Mouse (Mus musculus): ENCODE measurements around the gene Spata2.

Gene Spata2

GRCm38 (mm10) chr2:167508569-167508968 lies 15.9 kb upstream of the Spata2 start:
- DNase-seq = no peak

GRCm38 (mm10) chr2:167507719-167508385 lies 15.2 kb upstream of the Spata2 start:
- no peak for DNase-seq

DNA sequence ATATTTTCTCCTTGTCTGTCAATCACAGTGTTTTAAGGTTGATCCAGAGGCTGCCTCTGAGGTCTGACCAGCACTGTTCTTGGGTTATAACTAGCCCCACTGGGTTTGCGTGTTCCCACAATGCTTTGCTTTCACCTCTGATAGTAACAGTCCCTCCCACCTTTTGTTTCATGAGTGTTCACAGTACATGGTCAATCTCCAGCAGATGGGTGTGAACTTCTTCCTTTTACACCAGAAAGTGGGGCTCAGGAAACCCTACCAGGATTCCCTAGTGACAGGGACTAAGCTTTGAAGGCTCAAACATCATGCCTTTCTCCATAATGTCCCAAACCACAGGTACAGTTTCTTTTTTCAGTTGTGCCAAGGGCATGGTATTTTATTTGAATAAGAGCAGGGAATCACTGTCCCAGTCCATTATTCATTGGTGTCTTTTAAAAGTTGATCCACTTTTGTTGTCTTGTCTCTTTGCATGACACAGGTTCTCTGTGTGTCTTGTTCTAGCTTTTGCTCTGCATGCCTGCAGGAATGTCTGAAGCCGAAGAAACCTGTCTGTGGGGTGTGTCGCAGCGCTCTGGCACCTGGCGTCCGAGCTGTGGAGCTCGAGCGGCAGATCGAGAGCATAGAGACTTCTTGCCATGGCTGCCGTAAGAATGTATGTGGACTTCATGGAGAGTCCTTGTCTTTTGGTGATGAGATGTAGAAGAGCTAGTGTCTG lies 14.0 kb upstream of the Spata2 start:
- no peak for DNase-seq

DNA sequence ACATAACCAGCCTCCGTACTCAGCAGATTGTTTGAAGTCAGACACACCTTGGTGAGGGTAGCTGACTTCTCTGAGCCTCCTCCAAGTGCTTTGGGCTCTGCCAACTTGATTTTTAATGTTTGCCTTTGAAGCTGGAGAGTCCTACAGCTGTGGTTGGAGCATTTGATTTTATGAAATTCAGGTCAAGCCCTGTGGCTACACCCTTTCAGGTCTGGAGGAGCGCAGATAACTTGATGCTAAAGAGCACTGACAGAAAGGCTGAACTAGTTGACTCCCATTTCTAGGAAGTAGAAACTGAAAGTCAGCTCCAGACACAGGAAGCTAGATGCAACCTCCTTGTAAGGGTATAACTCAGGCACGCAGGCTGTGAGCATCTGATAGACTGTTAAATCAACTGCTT lies 12.4 kb upstream of the Spata2 start:
- DNase-seq = no peak

DNA sequence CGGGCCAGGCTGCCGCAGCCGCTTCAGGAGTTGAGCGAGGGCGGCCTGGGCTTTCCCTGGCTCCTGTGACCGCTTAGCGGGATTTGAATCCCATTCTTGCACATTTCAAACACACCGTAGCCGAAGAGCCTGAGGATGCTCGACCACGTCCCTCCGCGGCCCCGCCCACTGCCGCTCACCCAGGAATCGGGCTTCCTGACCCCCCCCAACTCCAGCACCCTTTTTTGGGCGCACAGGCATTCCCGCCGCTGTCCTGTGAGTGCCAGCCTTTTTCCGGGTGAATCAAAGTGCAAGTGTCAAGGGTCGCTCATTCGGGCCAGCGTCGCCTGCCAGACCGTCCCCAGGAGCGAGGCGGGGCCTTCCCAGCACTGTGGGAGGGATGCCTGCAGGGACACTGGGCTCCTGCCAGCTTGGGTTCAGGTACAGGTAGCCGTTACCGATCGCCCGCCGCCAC lies 11.2 kb upstream of the Spata2 start:
- peak; percentile 68 to 70 for DNase-seq

DNA sequence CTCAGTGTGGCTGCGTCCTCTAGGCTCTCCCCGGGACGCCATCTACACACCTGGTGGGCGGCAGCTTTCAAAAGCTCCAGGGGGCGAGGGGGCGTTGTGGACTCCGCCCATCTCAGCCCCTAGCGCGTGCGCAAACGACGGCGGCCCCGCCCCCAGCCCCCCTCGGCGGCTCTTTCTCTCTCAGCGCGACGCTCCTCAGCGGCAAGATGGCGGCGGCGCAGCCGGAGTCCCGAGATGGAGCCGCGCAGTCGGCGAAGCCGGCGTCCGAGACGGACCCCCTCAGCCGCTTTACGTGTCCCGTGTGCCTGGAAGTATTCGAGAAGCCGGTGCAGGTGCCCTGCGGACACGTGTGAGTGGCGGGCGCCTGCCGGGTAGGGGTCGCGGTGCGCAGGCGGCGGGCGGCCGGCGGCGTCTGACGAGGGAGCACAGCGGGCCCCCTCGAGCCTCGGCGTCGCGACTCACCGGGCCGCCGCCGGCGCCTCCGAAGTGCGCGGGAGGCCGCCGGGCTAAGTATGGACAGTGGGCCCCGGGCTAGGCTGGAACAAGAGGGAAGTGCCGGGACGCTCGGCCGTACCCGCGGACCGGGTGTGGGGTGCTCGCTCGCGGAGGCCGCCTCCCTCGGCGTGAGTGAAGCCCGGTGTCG lies 10.7 kb upstream of the Spata2 start:
- DNase-seq = peak; percentile 97

DNA sequence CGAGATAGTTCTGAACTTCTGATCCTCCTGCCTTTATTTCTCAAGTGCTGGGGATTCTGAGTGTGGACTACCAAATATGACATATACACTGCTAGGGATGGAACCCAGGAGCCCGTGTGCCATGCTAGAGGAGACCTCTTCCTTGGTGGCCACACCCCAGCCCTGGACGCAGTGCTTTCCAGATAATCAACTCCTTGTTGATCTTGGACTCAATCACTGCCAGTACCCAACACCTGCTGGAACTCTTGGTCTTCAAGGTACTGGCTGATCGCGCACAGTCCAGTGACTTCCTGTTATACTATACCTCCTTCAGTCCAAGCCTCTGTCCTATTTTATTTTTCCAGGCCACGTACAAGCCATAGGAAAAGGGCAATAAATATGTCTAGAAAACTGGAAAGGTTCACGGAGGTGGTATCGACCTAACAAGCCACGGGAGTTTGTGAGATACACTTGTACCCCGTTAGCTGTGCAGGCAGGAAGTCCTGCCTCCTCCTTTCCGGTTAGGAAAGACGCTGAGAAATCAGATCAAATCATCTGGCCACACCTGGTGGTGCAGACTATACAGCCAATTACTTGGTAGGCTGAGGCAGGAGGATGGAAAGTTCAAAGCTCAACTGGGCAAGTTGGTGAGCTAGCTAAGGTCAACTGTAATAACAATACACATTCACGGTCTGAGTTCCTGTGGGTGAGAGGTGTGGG lies 10.0 kb upstream of the Spata2 start:
- DNase-seq = no peak

DNA sequence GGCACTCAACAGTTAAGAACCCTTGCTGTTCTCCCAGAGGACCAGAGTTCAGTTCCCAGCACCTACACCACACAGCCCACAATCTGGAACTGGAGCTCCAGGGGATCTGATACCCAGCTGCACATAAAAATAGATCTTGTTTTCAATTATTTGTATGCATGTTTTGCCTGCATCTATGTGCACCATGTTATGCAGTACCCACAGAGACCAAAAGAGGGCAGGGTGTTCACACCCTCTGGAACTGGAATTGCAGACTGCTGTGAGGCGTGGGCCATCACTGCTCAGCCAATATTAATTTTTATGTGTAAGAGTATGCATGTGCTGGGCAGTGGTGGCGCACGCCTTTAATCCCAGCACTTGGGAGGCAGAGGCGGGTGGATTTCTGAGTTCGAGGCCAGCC lies 4.6 kb upstream of the Spata2 start:
- DNase-seq = peak; percentile 60 to 67

GRCm38 (mm10) chr2:167496437-167496836 lies 3.8 kb upstream of the Spata2 start:
- DNase-seq = no peak

- DNase-seq = peak; percentile 66 to 79
These were observed 654 bp downstream of the Spata2 start, which contains the start of gene Rnf114 for GRCm38 (mm10) chr2:167491757-167492708. Rnf114 (plus strand) TSS chr2:167492645.

DNA sequence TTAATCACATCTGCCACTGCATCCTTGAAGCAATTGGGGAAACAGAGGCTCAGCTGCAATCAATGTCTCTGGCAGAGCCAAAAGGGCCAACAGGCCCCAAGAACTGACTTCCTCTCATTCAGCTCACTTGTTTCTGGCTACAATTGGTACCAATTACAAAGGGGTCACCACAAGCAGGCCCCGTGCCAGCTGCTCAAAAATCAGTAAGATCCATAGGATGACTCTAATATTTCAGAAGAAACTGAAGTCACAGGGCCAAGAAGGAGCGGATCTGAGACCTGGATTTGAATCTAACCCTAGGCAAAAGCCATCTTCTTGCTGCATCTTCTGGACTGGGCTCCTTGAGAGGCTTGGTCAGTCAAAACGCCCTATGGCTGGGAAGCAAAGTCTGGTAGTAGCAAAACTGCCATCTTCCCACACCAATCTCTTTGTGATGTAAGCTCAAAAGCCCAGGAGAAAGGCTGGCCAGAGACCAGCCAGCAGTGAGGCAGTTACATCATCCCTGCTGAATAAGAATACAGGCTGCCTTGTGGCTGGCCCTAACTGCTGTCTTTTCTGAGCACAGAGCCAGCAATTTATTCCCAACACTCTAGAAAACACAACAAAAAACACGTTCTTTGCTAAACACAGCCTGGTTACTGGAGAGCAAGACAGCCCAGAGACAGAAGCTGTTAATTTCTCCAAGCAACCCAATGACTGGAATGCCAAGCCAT lies 1.7 kb downstream of the Spata2 start:
- DNase-seq = peak in 1 of 2 experiments; percentile 64

GRCm38 (mm10) chr2:167487994-167488393 lies 4.7 kb downstream of the Spata2 start:
- peak in 1 of 2 experiments; percentile 55 for DNase-seq

DNA sequence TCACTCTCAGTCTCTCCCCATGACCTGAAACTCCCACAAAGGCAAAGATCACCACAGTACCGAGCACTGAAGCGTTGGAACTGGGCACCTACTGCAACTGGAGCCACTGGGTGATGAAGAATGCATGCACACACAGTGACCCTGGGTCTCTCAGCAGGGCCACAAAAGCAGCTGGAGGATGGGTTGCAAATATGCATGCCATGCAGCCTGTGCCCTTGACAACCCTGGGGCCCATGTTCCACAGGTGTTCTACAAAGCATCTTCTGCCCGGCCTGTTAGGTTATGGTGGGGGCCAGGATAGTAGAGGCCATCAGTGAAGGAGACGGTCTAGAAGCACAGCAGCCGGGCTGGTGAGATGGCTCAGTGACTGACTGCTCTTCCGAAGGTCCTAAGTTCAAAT lies 5.1 kb downstream of the Spata2 start:
- DNase-seq = no peak

GRCm38 (mm10) chr2:167486573-167486972 lies 6.1 kb downstream of the Spata2 start:
- DNase-seq = peak; percentile 78 to 79

DNA sequence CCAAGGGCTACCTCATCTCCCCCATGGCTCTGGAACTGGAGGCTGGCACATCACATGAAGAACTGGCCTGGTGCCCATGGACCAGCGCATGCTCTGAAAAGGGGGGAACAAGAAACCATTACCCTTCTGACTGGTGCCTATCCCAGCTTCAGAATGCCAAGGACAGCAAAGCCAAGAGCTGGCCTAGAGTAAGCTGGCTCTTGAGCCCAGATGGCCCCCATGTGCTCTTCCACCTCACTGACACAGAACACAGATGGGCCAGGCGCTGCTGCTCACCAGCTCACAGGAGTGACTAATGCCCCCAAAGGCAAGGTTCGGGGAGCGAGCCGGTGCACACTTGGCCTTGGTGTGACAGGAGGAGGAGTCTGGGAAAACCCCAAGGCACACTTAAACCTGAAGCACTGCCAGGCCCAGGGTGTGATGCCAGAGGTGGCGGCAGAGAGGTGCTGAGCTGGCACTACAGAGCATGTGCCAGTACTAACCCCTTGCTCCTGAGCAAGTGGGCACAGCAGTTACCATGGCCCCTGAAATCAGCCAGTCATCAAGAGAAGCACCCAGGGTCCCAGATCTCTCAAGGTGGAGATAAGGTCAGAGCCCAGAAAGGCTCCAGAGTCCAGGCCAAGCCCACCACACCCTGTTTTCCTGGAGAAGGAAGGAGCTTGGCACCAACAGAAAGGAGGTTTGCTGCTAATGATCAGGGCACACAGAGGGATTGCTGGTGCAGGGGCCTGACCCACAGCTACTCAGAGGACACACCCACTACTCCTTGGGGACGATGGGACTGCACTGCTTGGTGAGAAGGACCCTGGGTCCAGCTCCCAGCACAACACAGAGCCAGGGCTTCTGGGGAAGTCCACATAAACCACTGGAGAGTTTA lies 6.9 kb downstream of the Spata2 start:
- DNase-seq = peak; percentile 98

- DNase-seq = peak; percentile 41 to 61
These were observed 7.8 kb downstream of the Spata2 start for GRCm38 (mm10) chr2:167484932-167485331.

DNA sequence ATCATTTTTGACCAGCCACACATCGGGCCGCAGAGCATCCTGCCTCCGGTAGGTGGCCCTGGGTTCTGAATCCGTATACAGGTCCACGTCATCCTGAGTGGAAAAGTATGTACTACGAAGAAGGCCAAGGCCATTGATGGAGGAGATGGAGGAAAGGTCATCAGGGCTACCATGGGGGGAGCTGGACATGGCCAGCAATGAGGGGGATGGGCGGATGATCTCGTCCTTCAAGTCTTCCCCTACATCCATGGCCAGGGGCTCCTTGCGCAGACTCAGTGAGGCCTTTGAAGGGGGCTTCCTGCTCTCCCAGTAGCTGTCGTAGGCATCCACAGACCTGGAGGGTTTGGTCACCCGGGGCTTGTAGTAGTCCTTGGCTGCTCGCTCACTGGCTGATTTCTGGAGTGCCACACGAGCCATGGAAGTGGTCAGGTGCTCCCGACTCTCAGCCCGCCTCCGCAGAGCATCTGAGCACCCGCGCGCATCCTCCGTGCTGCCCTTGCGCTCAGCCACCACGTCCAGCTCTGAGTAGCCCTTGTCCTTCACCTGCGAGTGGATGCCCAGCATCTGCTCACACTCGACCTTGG lies 8.8 kb downstream of the Spata2 start:
- peak; percentile 43 to 58 for DNase-seq

DNA sequence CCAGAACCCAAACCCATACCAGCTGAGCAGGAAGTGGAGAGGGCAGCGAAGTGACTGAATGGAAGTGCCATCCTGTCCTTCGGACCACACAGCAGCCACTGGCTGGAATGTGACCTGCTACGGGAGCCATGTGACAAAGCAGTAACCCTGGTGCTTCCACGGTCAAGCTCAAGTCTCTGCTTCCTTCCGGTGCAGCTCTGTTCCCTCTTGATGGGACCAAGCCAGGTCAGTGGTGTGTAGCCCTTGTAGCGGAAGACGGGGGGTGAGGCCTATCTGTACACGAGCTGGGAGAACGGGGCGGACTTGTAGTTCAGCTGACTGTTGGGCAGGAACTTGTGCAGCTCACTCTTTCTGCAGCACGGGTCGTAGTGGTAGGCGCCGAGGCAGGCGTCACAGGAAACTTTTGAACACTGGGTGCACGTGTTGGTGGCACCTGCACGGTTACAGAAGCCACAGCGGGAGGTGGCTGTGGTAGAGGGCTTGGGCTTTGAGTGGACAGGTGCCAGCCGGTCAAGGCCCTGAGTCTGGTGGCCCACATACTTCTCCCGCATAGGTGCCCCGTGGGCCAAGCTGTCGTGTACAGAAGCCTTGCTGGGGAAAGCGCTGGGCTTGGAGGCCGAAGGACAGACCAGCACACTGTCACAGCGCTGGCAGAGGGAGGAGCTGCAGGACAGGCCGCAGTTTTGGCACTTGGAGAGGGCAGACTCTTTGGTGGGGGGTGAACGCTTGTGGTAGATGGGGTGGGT lies 9.4 kb downstream of the Spata2 start:
- peak; percentile 62 to 64 for DNase-seq

- DNase-seq = peak; percentile 83 to 85
These were observed 10.0 kb downstream of the Spata2 start for GRCm38 (mm10) chr2:167482681-167483080.

Measured in cerebellum, postnatal 10 days (tissue).